Mouse (Mus musculus): Measurements from ENCODE around the gene Psmd8. TPM values are rescaled to one million over a fixed set of nuclear protein-coding genes. Genes with fewer than 3 reads are reported as not detected.
"Not testable (repeated sequence)": the region's sequence is repeated elsewhere in the genome, so short reads cannot be mapped to it uniquely, and the experiment has no call there.

Psmd8 gene
- total RNA-seq, 2 experiments from 2014 or later: 142 to 228 TPM

- intact Hi-C loops (cut with DNase I): no loop called here
- H3K27ac ChIP-seq: no peak overlapping the region
- DNase-seq: no peak
- TF ChIP-seq CTCF (IDR thresholded peaks at IDR 0.05): no peak
- no peak overlapping the region for H3K4me3 ChIP-seq
Measured at GRCm38 (mm10) chr7:29202577-29202976, 22.1 kb upstream of the Psmd8 start.

DNA sequence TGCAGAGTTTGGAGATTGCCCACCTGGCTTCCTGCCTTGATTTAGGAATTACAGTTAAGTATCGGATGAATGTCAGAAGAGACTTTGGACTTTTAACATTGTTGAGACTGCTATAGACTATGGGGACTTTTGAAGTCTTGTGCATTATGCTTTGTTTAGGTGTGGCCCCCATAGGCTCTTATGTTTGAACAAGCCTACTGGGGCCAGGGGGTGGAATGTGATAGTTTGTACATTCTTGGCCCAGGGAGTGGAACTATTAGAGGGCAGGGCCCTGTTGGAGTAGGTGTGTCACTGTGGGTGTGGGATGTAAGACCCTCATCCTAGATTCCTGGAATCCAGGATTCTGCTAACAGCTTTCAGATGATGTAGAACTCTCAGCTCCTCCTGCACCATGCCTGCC, 13.7 kb upstream of the Psmd8 start:
- H3K4me3 ChIP-seq; intact Hi-C loops (cut with DNase I); DNase-seq; H3K27ac ChIP-seq: not testable (repeated sequence)

DNA sequence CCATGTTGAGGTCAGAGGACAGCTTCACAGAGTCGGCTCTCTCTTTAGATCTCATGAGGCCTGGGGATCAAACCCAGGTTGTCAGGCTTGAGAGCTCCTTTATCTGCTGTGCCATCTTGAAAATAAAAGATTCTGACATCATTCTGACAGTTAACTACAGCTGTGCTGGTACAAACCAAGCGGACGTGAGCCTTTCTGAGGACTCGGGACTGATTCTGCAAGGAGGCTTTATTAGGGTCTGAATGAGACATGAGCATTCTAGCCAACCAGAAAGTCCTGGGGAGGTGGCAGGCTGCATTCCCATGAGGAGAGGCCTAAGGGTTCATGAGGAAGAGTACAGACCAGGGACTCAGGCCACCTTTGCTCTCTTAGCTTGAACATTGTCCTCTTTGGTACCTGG, 822 bp upstream of the Psmd8 start:
- not testable (repeated sequence) for H3K4me3 ChIP-seq, DNase-seq, H3K27ac ChIP-seq
- intact Hi-C loops (cut with DNase I): loop anchor here (2.0 kb wide), 1 partner anchor 53 kb away; no protein-coding TSS in a partner anchor

DNA sequence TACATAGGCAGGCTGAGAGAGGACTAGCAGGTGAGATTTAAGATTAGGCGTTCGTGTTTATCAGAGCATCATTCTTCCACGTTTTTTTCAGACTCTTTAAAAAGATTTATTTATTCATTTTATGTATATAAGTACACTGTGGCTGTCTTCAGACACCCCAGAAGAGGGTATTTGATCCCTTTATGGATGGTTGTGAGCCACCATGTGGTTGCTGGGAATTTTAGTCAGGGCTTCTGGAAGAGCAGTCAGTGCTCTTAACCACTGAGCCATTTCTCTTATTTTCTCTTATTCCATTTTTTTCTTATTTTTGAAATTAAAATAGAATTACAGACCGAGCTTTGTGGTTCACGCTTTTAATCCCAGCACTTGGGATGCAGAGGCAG, 344 bp upstream of the Psmd8 start:
- peak overlapping the region; percentile 96 for H3K27ac ChIP-seq
- no peak for TF ChIP-seq CTCF (IDR thresholded peaks at IDR 0.05)
- intact Hi-C loops (cut with DNase I): loop anchor here (2.0 kb wide), 1 partner anchor 54 kb away; no protein-coding TSS in a partner anchor
- H3K4me3 ChIP-seq: peak overlapping the region; percentile 74
- DNase-seq: no peak

GRCm38 (mm10) chr7:29179323-29179722, 1.2 kb downstream of the Psmd8 start:
- TF ChIP-seq CTCF (IDR thresholded peaks at IDR 0.05): no peak
- peak overlapping the region; percentile 74 for H3K4me3 ChIP-seq
- H3K27ac ChIP-seq: peak overlapping the region; percentile 96
- DNase-seq: peak; percentile 47
- intact Hi-C loops (cut with DNase I): loop anchor here (2.0 to 10.0 kb wide), 3 partner anchors 55 to 415 kb away; partner anchors contain the start of genes Dpf1, Nfkbib, Ryr1 and Sirt2

- intact Hi-C loops (cut with DNase I): loop anchor here (2.0 to 10.0 kb wide), 3 partner anchors 53 to 413 kb away; partner anchors contain the start of genes Dpf1, Nfkbib, Ryr1 and Sirt2
Measured at GRCm38 (mm10) chr7:29178106-29178505, 2.4 kb downstream of the Psmd8 start.

GRCm38 (mm10) chr7:29172390-29173016, 8.0 kb downstream of the Psmd8 start:
- no peak overlapping the region for H3K27ac ChIP-seq
- TF ChIP-seq CTCF (IDR thresholded peaks at IDR 0.05): no peak
- no peak overlapping the region for H3K4me3 ChIP-seq
- intact Hi-C loops (cut with DNase I): loop anchor here (5.0 to 10.0 kb wide), 2 partner anchors 408 to 1680 kb away; partner anchors contain the start of genes Nfkbib and Sirt2
- peak; percentile 38 for DNase-seq

More at GRCm38 (mm10) chr7:29178106-29178505, 2.4 kb downstream of the Psmd8 start:
- no peak for DNase-seq
- TF ChIP-seq CTCF (IDR thresholded peaks at IDR 0.05): peak; percentile 40
- H3K27ac ChIP-seq: peak overlapping the region; percentile 96
- H3K4me3 ChIP-seq: peak overlapping the region; percentile 74

DNA sequence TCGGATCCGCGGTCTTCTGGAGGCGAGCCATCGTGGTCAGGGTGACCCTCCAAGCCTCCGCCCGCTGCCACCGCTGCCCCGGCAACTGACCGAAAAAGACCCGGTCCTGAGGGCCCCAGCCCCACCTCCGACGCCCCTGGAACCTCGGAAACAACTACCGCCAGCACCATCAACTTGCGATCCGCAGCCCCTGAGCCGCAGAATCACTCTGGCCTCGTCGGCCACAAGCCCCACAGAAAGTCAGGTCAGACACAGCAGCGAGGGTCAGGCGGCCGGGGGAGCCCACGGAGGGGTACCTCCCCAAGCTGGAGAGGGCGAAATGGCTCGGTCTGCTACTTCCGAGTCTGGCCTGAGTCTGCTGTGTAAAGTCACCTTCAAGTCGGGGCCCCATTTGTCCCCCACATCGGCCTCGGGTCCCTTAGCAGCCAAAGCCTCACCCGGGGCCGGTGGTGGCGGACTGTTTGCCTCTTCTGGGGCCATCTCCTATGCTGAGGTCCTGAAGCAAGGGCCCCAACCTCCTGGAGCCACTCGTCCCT, 8.9 kb downstream of the Psmd8 start:
- H3K27ac ChIP-seq: peak overlapping the region; percentile 12; the same call in 1 of the 2 replicates
- intact Hi-C loops (cut with DNase I): loop anchor here (5.0 to 10.0 kb wide), 2 partner anchors 407 to 1679 kb away; partner anchors contain the start of genes Nfkbib and Sirt2
- H3K4me3 ChIP-seq: peak overlapping the region; percentile 89
- peak; percentile 51 for DNase-seq
- TF ChIP-seq CTCF (IDR thresholded peaks at IDR 0.05): no peak

- peak overlapping the region; percentile 83 for H3K27ac ChIP-seq
- peak overlapping the region; percentile 89 for H3K4me3 ChIP-seq
- intact Hi-C loops (cut with DNase I): loop anchor here (5.0 to 10.0 kb wide), 2 partner anchors 406 to 1679 kb away; partner anchors contain the start of genes Nfkbib and Sirt2
- no peak for TF ChIP-seq CTCF (IDR thresholded peaks at IDR 0.05)
- DNase-seq: peak; percentile 52
Measured at GRCm38 (mm10) chr7:29170755-29171561, 9.5 kb downstream of the Psmd8 start.

DNA sequence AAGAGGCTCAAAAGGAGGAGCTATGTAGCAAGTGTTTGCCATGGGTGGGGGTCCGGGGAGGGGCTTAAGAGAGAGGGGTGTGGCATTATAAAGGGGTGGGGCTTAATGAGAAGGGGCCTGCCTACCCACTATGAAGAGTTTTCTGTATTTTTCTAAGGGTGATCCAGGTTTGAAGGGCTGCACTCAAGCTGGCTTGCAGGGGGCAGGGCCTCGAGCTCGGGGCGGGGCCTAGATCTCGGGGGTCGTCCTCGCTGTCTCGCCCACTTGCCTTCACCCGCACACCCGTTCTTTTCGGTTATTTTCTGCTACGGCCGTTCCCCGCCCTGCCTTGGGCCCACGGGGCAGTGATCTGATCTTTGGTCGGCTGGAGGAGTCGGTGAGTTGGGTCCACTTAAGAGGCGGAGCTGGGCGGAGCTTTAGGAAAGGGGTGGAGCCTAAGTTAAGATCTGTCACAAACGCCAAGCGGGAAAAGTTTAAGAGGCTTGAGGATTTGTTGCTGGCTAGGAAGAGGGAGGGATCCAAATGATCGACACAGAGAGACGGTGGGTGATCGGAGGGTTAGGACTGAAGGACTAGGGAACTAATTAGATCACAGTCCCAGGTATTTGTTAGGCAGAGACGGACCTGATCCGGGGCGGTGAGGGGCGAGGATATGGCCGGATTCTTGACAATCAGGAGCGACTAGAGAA, 10.3 kb downstream of the Psmd8 start, which contains the start of the genes Ggn and Spred3:
Ggn (plus strand) TSS at position 145 of the 689 bp plus-strand sequence.
Spred3 (minus strand) TSS at position 346 of the 689 bp plus-strand sequence.
- no peak for TF ChIP-seq CTCF (IDR thresholded peaks at IDR 0.05)
- intact Hi-C loops (cut with DNase I): loop anchor here (5.0 to 10.0 kb wide), 2 partner anchors 405 to 1678 kb away; partner anchors contain the start of genes Nfkbib and Sirt2
- peak within 1 kb of the TSS; percentile 83 for H3K27ac ChIP-seq

DNA sequence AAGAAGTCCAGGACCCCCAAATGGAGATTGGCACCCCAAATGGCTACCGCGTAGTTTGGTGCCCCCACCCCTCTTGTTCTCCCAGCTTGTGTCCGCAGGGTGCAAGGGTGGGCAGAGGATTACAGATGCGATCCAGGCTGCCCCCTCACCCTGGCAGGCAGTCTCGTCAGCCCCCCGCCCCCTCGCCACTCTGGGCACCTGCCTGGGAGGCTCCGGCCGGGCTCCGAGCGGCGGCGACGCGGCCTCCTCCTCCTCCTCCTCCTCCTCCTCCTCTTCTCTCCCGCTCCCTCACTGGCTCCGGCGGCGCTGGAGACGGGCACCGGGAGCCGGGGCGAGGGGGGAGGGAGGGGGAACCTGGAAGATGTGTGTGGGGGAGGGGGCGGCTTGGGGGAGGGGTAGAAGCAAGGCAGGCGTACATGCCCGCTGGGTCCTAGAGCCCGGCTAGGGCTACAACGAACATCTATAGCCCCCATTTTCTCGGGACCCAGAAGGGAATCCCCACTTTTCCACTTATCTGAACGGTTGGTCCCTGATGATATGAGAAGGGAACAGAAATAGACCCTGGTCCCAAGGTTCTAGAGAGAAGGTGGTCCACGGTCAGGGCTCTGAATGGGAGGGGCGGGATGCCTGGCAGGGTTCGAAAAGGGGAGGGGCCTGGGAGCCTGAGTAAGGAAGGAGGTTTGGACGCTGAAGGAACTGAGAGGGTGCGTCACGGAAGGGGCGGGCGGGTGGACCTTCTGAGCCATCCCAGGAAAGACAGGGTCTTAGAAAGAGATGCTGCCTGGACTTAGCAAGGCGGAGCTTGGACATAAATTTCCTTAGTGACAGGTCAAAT, 11.1 kb downstream of the Psmd8 start:
- H3K27ac ChIP-seq: peak overlapping the region; percentile 83
- TF ChIP-seq CTCF (IDR thresholded peaks at IDR 0.05): no peak
- intact Hi-C loops (cut with DNase I): loop anchor here (5.0 to 10.0 kb wide), 2 partner anchors 405 to 1677 kb away; partner anchors contain the start of genes Nfkbib and Sirt2
- H3K4me3 ChIP-seq: peak overlapping the region; percentile 89
- peak; percentile 87 for DNase-seq

More for the DNA sequence above, 10.3 kb downstream of the Psmd8 start, which contains the start of the genes Ggn and Spred3:
- peak; percentile 84 for DNase-seq
- H3K4me3 ChIP-seq: peak within 1 kb of the TSS; percentile 89

Measured in gastrocnemius, adult 2 months (tissue).